8 mouse cellular contexts compared by ENCODE assay signal in the genomic region with DNA sequence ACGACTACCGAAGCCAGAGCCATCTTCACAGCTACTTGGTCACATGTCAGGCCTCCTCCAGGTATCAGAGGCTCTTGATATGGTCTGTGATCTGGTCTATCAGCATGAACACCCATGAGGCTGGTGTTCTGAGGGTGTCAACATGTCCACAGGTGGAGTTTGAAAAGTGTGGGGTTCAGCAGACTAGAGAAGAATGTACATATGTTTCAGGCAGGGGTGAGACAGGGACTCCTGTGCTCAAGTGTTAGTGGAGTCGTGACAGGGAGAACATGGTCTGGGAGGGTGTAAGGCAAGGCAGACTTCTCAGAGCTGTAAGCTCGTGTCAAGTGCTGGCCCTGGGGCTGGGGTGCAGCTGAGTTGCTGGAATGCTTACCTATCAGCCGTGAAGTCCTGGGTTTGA. TPM values are rescaled to one million over a fixed set of nuclear protein-coding genes. Genes with fewer than 3 reads are reported as not detected.
DNase-seq lines count a peak whose midpoint lies in the region; ATAC-seq lines count a peak whose summit lies in the region.

No protein-coding gene starts in this region.

- peak overlapping the region; percentile 90 for H3K27ac ChIP-seq in heart, embryonic 10.5 days
- H3K27ac ChIP-seq in liver, embryonic 11.5 days (ENCODE audit: low read depth, low read length): no peak overlapping the region
- H3K27ac ChIP-seq in liver, embryonic 12.5 days: no peak overlapping the region
- H3K27ac ChIP-seq in embryonic facial prominence, embryonic 13.5 days: no peak overlapping the region
- peak overlapping the region; percentile 85 for H3K27ac ChIP-seq in limb, embryonic 15.5 days

- ATAC-seq in liver, embryonic 11.5 days (replicated peaks; ENCODE audit: low FRiP score): no peak
- ATAC-seq in liver, embryonic 12.5 days: no peak
- ATAC-seq in embryonic facial prominence, embryonic 13.5 days (ENCODE audit: insufficient number of reproducible peaks, insufficient read depth, low FRiP score, low TSS enrichment, low read depth): no peak
- ATAC-seq in limb, embryonic 15.5 days (ENCODE audit: insufficient number of reproducible peaks, low FRiP score, low TSS enrichment, low read depth): no peak
- ATAC-seq in activated CD4-positive, CD25-positive, alpha-beta regulatory T cell, adult 4 months: no peak

- no peak for DNase-seq in heart, embryonic 10.5 days (ENCODE audit: low spot score)
- DNase-seq in heart, adult 8-10 months (ENCODE audit: low spot score): no peak
- DNase-seq in liver, embryonic 11.5 days (ENCODE audit: low spot score): no peak
- no peak for DNase-seq in spleen, adult 12 weeks (ENCODE audit: low spot score)

- H3K4me1 ChIP-seq in heart, embryonic 10.5 days: peaks cover 20% of the 10 kb centered on the region
- H3K4me1 ChIP-seq in liver, embryonic 11.5 days (replicated peaks; ENCODE audit: control insufficient read depth, insufficient read depth, low read length): peaks cover 5% of the 10 kb centered on the region
- H3K4me1 ChIP-seq in liver, embryonic 12.5 days: peaks cover 20% of the 10 kb centered on the region
- H3K4me1 ChIP-seq in embryonic facial prominence, embryonic 13.5 days: peaks cover 6% of the 10 kb centered on the region
- H3K4me1 ChIP-seq in limb, embryonic 15.5 days: peaks cover 16% of the 10 kb centered on the region

- 48% methylated on average over 5 of the region's 5 CpGs for WGBS in heart, embryonic 10.5 days
- WGBS in liver, embryonic 11.5 days: 77% methylated on average over 5 of the region's 5 CpGs
- WGBS in liver, embryonic 12.5 days (ENCODE audit: insufficient replicate concordance): 78% methylated on average over 5 of the region's 5 CpGs
- WGBS in embryonic facial prominence, embryonic 13.5 days: 70% methylated on average over 5 of the region's 5 CpGs
- 77% methylated on average over 5 of the region's 5 CpGs for WGBS in limb, embryonic 15.5 days

- no peaks in the 10 kb centered on the region for H3K27me3 ChIP-seq in heart, embryonic 10.5 days (ENCODE audit: insufficient read depth, poor library complexity, severe bottlenecking)
- no peaks in the 10 kb centered on the region for H3K27me3 ChIP-seq in liver, embryonic 11.5 days (replicated peaks; ENCODE audit: control insufficient read depth, insufficient read depth, low read length)
- no peaks in the 10 kb centered on the region for H3K27me3 ChIP-seq in liver, embryonic 12.5 days (replicated peaks)
- H3K27me3 ChIP-seq in embryonic facial prominence, embryonic 13.5 days: no peaks in the 10 kb centered on the region
- no peaks in the 10 kb centered on the region for H3K27me3 ChIP-seq in limb, embryonic 15.5 days

- H3K9me3 ChIP-seq in heart, embryonic 10.5 days: no peaks in the 10 kb centered on the region
- H3K9me3 ChIP-seq in liver, embryonic 11.5 days (ENCODE audit: control insufficient read depth, low read length): no peaks in the 10 kb centered on the region
- no peaks in the 10 kb centered on the region for H3K9me3 ChIP-seq in liver, embryonic 12.5 days (replicated peaks)
- H3K9me3 ChIP-seq in embryonic facial prominence, embryonic 13.5 days: no peaks in the 10 kb centered on the region
- no peaks in the 10 kb centered on the region for H3K9me3 ChIP-seq in limb, embryonic 15.5 days

- no peak overlapping the region for H3K4me2 ChIP-seq in liver, embryonic 11.5 days
- H3K4me2 ChIP-seq in liver, embryonic 12.5 days: no peak overlapping the region
- no peak overlapping the region for H3K4me2 ChIP-seq in embryonic facial prominence, embryonic 13.5 days
- no peak overlapping the region for H3K4me2 ChIP-seq in limb, embryonic 15.5 days

- H3K9ac ChIP-seq in liver, embryonic 11.5 days (ENCODE audit: low read depth, low read length): peak overlapping the region; percentile 43; the same call in 1 of the 2 replicates
- no peak overlapping the region for H3K9ac ChIP-seq in liver, embryonic 12.5 days
- H3K9ac ChIP-seq in embryonic facial prominence, embryonic 13.5 days: peak overlapping the region; percentile 57; the same call in 1 of the 2 replicates
- H3K9ac ChIP-seq in limb, embryonic 15.5 days: no peak overlapping the region

- no peak overlapping the region for H3K4me3 ChIP-seq in heart, embryonic 10.5 days
- no peak overlapping the region for H3K4me3 ChIP-seq in liver, embryonic 11.5 days (ENCODE audit: low read depth, low read length)
- no peak overlapping the region for H3K4me3 ChIP-seq in liver, embryonic 12.5 days
- no peak overlapping the region for H3K4me3 ChIP-seq in embryonic facial prominence, embryonic 13.5 days
- no peak overlapping the region for H3K4me3 ChIP-seq in limb, embryonic 15.5 days

- H3K36me3 ChIP-seq in heart, embryonic 10.5 days: no peaks in the 10 kb centered on the region
- no peaks in the 10 kb centered on the region for H3K36me3 ChIP-seq in liver, embryonic 11.5 days (ENCODE audit: control insufficient read depth, insufficient read depth, low read length)
- no peaks in the 10 kb centered on the region for H3K36me3 ChIP-seq in liver, embryonic 12.5 days
- H3K36me3 ChIP-seq in embryonic facial prominence, embryonic 13.5 days: no peaks in the 10 kb centered on the region
- no peaks in the 10 kb centered on the region for H3K36me3 ChIP-seq in limb, embryonic 15.5 days

RNA-seq across cellular contexts. Expression of a gene that starts 22.1 kb away (rescaled TPM):
- 1.9 and 2.7 TPM in 2 replicates for polyA plus RNA-seq in heart, embryonic 10.5 days (2016; fragmentation: Nextera tagmentation; extraction: Ambion mirVana)
- total RNA-seq in heart, adult 8-10 months (2022): 1 to 10 TPM; 2.9 to 4.9 (median 3.5) TPM
- polyA plus RNA-seq in liver, embryonic 11.5 days (2014; fragmentation: Nextera tagmentation; extraction: Ambion mirVana): 4.7 and 4.9 TPM in 2 replicates
- 3.3 and 3.4 TPM in 2 replicates for polyA plus RNA-seq in liver, embryonic 12.5 days (2016; fragmentation: Nextera tagmentation; extraction: Ambion mirVana)
- polyA plus RNA-seq in embryonic facial prominence, embryonic 13.5 days (2015; fragmentation: Nextera tagmentation; extraction: Ambion mirVana): 3.1 and 3.3 TPM in 2 replicates
- polyA plus RNA-seq in limb, embryonic 15.5 days (2015; fragmentation: Nextera tagmentation; extraction: Ambion mirVana): 2.2 and 2.5 TPM in 2 replicates
- polyA plus RNA-seq in activated CD4-positive, CD25-positive, alpha-beta regulatory T cell, adult 4 months (2017; shearing (Covaris generic)): 1 to 10 TPM; 2.0 to 2.6 TPM

Comparison
In these comparisons a context has a peak if more than half of its experiments do, and no peak if none do; other contexts are left out.
1. H3K9ac ChIP-seq: peak in liver, embryonic 11.5 days (single experiment) and embryonic facial prominence, embryonic 13.5 days (single experiment); none in liver, embryonic 12.5 days (single experiment) and limb, embryonic 15.5 days (single experiment).
2. H3K27ac ChIP-seq: peak in heart, embryonic 10.5 days (single experiment) and limb, embryonic 15.5 days (single experiment); none in liver, embryonic 11.5 days (single experiment), liver, embryonic 12.5 days (single experiment) and embryonic facial prominence, embryonic 13.5 days (single experiment).